Mouse (Mus musculus) heart, postnatal 36 days (tissue): ENCODE data around the gene Tmem109. TPM values are rescaled to one million over a fixed set of nuclear protein-coding genes. Genes with fewer than 3 reads are reported as not detected.

Experiments used
- DNase-seq, 2 experiments: peaks; one replicate each; pipeline ENCODE4 v3.0.0; 2021 to 2022
- intact Hi-C: fragments of 180-260 bp; cut with DNase I; formaldehyde crosslinking; loops from one replicate; pipeline ENCODE4 v1.15.1; 2025
- total RNA-seq, 2 experiments: library from RNA; stranded (reverse); gene quantifications; 2 replicates each; pipeline ENCODE4 v1.2.3; 2021

Gene Tmem109
- 100 to 1,000 TPM in 1 of 2 experiments, 10 to 100 TPM in 1; 97.4 to 107 TPM for total RNA-seq

DNA sequence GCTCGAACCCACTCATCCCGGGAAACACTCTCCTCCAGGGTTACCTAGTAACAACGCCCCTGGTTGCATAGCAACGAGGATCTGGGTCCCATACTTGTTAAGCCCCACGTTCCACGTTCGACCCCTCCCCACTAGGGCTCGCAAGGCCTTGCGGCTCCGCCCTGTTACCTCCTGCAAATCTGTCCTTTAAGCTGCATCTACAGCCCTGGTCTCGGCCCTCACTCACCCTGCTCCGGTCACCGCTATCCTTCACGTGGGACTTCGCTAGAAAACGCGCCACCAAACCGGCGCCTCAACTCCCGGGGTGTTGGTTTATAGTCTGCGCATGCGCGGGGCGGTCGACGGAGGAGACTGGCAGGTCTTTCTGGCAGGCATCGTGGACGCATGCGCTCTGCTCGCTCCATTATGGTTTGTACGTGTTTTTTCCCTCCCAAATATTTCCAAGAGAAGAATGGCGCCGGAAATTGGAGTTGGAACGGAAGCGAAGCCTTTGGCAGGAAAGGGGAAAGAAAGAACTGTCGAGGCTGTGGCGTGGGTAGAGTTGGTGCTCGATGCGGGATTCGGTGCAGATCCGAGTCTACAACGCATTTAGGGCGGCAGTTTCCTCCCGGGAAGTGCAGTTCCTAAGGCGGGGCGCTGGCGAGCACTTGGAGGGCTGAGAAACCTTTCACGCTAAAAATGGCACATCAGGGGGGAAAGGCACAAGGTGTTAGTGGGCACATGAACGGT, at the start of gene Tmem109:
TSS of gene Tmem109 (minus strand) at position 576 of the 729 bp plus-strand sequence.
- intact Hi-C loops, result loop anchor here (2.0 kb wide), 1 partner anchor 167 kb away; no protein-coding TSS in a partner anchor

GRCm38 (mm10) chr19:10930641-10931040, 48.8 kb upstream of the Tmem109 start:
- intact Hi-C loops, result no loop called here
- DNase-seq, result no peak

More for the DNA sequence above, at the start of gene Tmem109:
- peak; percentile 89 to 94 for DNase-seq

- intact Hi-C loops, result no loop called here
- no peak for DNase-seq
Measured at GRCm38 (mm10) chr19:10926666-10927065, 44.9 kb upstream of the Tmem109 start.

GRCm38 (mm10) chr19:10926123-10926621, 44.4 kb upstream of the Tmem109 start:
- DNase-seq, result no peak
- intact Hi-C loops, result no loop called here

DNA sequence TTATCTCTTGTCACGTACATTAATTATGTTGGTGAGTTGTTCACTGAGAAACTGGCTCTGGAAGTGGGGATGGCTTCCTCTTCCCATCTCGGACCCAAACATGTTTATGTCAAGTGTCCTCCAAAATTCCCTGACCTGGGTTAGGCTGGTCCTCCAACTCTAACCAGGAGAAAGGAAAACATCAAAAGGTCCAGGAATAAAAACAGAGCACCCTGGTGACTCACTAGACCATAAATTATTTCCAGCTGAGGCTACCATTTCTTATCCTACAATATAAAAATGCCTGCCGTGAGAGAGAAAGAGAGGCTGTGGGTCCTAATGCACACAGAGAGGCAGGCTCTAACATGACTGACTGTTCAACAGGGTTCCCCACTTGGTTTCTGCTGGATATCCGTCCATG, 42.4 kb upstream of the Tmem109 start:
- intact Hi-C loops, result no loop called here
- no peak for DNase-seq

GRCm38 (mm10) chr19:10921058-10921457, 39.3 kb upstream of the Tmem109 start:
- intact Hi-C loops, result no loop called here
- DNase-seq, result no peak

GRCm38 (mm10) chr19:10920532-10920931, 38.7 kb upstream of the Tmem109 start, which contains the start of gene Zp1:
Gene Zp1, minus strand, starts transcription at chr19:10920632.
- no peak for DNase-seq
- intact Hi-C loops, result no loop called here

DNA sequence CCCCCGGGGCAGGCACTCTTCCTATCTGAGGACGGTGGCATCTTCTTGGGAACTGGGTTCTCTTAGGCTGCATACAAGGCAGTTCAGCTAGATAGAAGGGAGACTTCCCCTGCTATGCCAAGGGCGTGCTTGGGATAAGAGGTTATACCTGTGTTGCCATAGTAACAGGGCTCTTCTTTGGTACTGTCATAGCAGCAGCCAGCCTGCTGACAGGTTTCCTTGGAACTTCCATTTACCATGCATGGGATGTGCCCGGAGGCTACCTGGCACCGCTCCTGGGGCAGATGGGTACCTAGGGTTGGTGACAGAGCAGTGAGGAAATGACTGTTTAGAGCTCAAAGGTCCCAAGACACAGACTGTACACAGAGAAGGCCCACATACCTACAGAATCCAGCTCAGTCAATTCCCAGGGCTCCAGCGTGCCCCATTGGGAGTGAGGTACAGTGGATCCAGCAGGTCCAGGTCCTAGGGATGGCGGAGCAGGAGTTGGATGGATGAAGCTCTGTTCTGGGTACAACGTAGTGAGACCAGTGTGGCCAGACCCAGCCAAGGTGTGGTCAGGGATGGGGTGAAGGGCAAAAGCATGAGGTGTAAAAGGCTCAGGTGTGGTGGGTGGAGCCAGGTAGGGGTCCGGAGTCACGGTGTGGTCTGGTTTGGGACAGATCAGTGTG, 36.7 kb upstream of the Tmem109 start:
- intact Hi-C loops, result no loop called here
- no peak for DNase-seq

DNA sequence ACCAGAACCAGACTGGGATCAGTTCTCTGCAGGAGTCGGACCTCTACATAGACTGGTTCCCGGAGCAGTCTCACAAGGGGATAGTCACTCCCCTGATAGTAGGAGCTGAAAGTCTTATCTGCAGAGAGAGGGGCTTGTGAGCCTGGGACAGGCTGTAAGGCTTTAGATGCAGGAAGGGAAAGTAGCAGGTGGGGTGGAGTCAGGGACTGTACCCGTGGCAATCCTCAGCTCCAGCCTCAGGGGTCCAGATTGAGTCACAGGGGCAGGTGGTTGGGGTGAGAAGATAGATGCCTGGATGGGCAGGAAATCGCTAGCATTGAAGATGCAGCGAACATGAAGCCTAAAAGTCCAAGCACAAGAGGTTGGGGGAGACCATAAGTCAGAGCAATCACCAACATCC, 34.7 kb upstream of the Tmem109 start:
- DNase-seq, result no peak
- intact Hi-C loops, result no loop called here

DNA sequence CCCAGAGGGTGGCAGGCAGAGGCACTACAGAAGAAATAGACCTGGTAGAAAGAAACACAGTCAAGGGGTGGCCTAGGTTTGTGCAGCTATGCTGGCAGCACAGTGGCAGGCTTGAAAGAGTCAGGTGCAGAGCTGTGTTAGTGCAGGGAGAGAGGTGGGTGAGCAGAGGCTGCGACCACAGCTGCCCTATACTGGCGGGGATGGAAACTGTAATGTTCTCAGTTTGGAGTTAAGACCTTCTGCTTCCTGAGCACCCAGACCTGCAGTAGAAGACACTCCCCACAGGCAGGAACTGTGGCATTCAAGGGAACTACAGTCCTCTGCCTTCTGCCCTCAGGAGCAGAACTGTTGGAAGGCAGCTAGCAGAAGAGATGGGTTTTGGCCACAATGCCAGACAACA, 33.1 kb upstream of the Tmem109 start:
- intact Hi-C loops, result no loop called here
- no peak for DNase-seq

DNA sequence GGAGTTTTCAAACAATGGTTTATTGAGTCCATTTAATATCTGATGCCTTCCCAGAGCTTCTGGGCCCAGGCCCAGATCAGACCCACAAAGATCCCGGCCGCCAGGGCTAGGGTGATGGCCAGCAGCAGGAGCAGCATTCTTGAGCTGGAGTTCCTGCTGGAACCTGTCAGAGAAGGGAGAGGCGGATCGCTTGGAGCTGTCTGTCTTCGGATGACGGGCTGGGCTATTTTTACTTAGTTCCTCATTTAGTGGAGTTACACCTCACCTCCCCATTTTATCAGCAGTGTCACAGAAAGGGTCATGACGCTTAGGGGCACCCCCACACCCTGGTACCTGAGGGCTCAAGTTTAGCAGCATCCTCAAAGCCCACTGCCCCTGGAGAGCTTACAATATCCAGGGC, 32.5 kb upstream of the Tmem109 start:
- no peak for DNase-seq
- intact Hi-C loops, result no loop called here

- intact Hi-C loops, result loop anchor here (2.0 kb wide), 1 partner anchor 50 kb away; no protein-coding TSS in a partner anchor
- DNase-seq, result no peak
Measured at GRCm38 (mm10) chr19:10909087-10909721, 27.4 kb upstream of the Tmem109 start.

- peak; percentile 49 to 58 for DNase-seq
- intact Hi-C loops, result loop anchor here (2.0 kb wide), 1 partner anchor 51 kb away; no protein-coding TSS in a partner anchor
Measured at GRCm38 (mm10) chr19:10907891-10908290, 26.1 kb upstream of the Tmem109 start.

GRCm38 (mm10) chr19:10905728-10906000, 23.9 kb upstream of the Tmem109 start:
- intact Hi-C loops, result no loop called here
- DNase-seq, result no peak

GRCm38 (mm10) chr19:10904927-10905727, 23.3 kb upstream of the Tmem109 start:
- peak; percentile 57 to 61 for DNase-seq
- intact Hi-C loops, result no loop called here

DNA sequence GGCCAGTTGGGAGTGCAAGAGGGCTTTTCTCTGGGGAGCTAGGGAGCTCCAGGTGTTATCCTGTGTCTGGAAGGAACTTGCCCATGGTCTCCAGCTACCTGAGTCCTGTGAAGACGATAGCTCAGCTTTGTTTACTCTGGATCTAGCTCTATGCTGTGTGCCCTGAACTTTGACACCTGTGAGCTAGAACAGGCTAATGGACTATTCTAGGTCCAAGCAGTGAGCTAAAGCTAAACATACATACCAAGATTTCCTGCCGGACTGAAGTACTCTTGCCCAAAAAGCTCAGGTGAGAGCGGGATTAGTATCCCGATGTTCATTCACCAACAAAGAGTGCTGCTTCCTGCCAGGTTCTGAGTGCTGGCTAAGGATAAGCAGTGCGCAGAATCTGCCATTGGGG, 22.7 kb upstream of the Tmem109 start:
- intact Hi-C loops, result no loop called here
- DNase-seq, result no peak

GRCm38 (mm10) chr19:10901046-10901445, 19.2 kb upstream of the Tmem109 start:
- intact Hi-C loops, result no loop called here
- DNase-seq, result no peak

DNA sequence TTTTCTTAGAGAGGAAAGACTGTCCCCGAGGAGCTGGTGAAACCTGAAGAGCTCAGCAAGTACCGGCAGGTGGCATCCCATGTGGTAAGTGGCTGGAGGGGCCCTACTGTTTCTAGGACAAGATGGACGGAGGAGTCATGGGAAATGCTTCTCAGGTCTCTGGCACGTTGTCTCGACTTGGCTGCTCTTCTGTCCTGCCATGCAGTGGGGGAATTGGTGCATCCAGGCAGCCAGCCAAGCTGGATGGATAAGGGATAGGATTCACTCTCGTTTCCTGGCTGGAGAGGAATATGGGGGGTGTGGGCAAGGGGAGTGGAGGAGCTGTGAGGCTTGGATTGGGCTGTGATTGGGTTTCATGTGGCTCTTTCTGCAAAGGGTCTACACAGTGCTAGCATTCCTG, 18.5 kb upstream of the Tmem109 start:
- intact Hi-C loops, result no loop called here
- peak; percentile 57 to 62 for DNase-seq

- intact Hi-C loops, result loop anchor here (2.0 kb wide), 1 partner anchor 51 kb away; the partner anchor contains the start of gene Ccdc86
Measured at GRCm38 (mm10) chr19:10897491-10897890, 15.7 kb upstream of the Tmem109 start.

DNA sequence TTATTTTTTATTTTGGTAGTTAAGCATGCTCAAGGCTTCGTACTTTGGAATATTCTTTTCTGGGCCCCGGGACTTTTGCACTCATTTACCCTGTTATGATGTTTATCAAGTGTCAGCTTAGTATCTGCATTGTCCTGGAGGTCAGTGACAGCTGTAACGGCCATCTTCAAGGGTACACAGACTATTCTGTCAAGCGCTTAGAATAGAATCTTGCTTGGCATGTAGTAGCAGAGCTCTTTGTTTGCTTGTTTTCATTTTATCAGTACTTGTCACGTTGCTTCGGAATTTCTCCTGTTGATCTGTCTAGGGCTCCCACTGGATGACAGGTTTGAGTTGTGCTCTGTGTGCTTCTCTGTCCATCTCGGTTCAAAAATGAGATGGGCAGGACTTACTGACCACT, 15.0 kb upstream of the Tmem109 start:
- DNase-seq, result peak in 1 of 2 experiments; percentile 15
- intact Hi-C loops, result loop anchor here (2.0 kb wide), 1 partner anchor 52 kb away; the partner anchor contains the start of gene Ccdc86

More at GRCm38 (mm10) chr19:10897491-10897890, 15.7 kb upstream of the Tmem109 start:
- peak in 1 of 2 experiments; percentile 17 for DNase-seq
